Mouse (Mus musculus) gastrocnemius, postnatal 4 days (tissue): ENCODE data around the gene Efhc1. TPM values are rescaled to one million over a fixed set of nuclear protein-coding genes. Genes with fewer than 3 reads are reported as not detected.
A peak's percentile ranks its signal among the peaks of the same experiment; 100 is the strongest.
"Not testable (repeated sequence)": the region's sequence is repeated elsewhere in the genome, so short reads cannot be mapped to it uniquely, and the experiment has no call there.

Experiments used
- DNase-seq, 2 experiments: peaks; one replicate each; pipeline ENCODE4 v3.0.0; 2021 to 2022; ENCODE audit warnings: low spot score in 2 of 2, mixed read lengths in 2 of 2
- long read RNA-seq, 2 experiments: library from polyadenylated mRNA; stranded (forward); transcript quantifications; one replicate each; pipeline ENCODE4 v2.0.0; 2021
- total RNA-seq, 2 experiments: library from RNA; stranded (reverse); gene quantifications; 2 replicates each; pipeline ENCODE4 v1.2.3; 2021

Gene Efhc1
- total RNA-seq = 1 to 10 TPM; 2.9 to 5.0 TPM
- long read RNA-seq, experiment 1, transcript Efhc1-201 (11 exons, 2,146 nt) = major isoform, 5 of 5 reads
- long read RNA-seq, experiment 1, partial matches to known transcripts = 0 of 5 reads
- long read RNA-seq, experiment 1, other reads (novel, unspliced or antisense) = 0 of 5 reads
- long read RNA-seq, experiment 2, partial matches to known transcripts = 0 of 2 reads
- long read RNA-seq, experiment 2, other reads (novel, unspliced or antisense) = 0 of 2 reads

- peak; percentile 94 to 95 for DNase-seq
Observed at GRCm38 (mm10) chr1:20951300-20951763, at the start of gene Efhc1. Efhc1 (plus strand) TSS chr1:20951626.

GRCm38 (mm10) chr1:20905501-20906127 is 45.8 kb upstream of the Efhc1 start:
- DNase-seq = no peak

- no peak for DNase-seq
Observed at GRCm38 (mm10) chr1:20906128-20906515, 45.3 kb upstream of the Efhc1 start.

- DNase-seq = no peak
Observed at GRCm38 (mm10) chr1:20908541-20908940, 42.9 kb upstream of the Efhc1 start.

- no peak for DNase-seq
Observed at GRCm38 (mm10) chr1:20912115-20912514, 39.3 kb upstream of the Efhc1 start.

GRCm38 (mm10) chr1:20912527-20913171 is 38.8 kb upstream of the Efhc1 start:
- no peak for DNase-seq

GRCm38 (mm10) chr1:20914769-20915168 is 36.7 kb upstream of the Efhc1 start:
- DNase-seq = no peak

GRCm38 (mm10) chr1:20915608-20916007 is 35.8 kb upstream of the Efhc1 start:
- no peak for DNase-seq

- no peak for DNase-seq
Observed at GRCm38 (mm10) chr1:20917496-20918050, 33.9 kb upstream of the Efhc1 start.

- no peak for DNase-seq
Observed at GRCm38 (mm10) chr1:20919728-20920127, 31.7 kb upstream of the Efhc1 start.

- no peak for DNase-seq
Observed at GRCm38 (mm10) chr1:20921081-20921528, 30.3 kb upstream of the Efhc1 start.

- DNase-seq = no peak
Observed at GRCm38 (mm10) chr1:20922612-20923399, 28.6 kb upstream of the Efhc1 start.

GRCm38 (mm10) chr1:20925324-20925723 is 26.1 kb upstream of the Efhc1 start:
- not testable (repeated sequence) for DNase-seq

GRCm38 (mm10) chr1:20925926-20926325 is 25.5 kb upstream of the Efhc1 start:
- DNase-seq = no peak

GRCm38 (mm10) chr1:20926376-20926775 is 25.1 kb upstream of the Efhc1 start:
- DNase-seq = no peak

- no peak for DNase-seq
Observed at GRCm38 (mm10) chr1:20928487-20928886, 22.9 kb upstream of the Efhc1 start.

GRCm38 (mm10) chr1:20933457-20933856 is 18.0 kb upstream of the Efhc1 start:
- peak in 1 of 2 experiments; percentile 58 for DNase-seq

GRCm38 (mm10) chr1:20935106-20935505 is 16.3 kb upstream of the Efhc1 start:
- no peak for DNase-seq

GRCm38 (mm10) chr1:20939046-20939445 is 12.4 kb upstream of the Efhc1 start:
- peak in 1 of 2 experiments; percentile 49 for DNase-seq

GRCm38 (mm10) chr1:20940151-20940550 is 11.3 kb upstream of the Efhc1 start:
- DNase-seq = peak in 1 of 2 experiments; percentile 28

GRCm38 (mm10) chr1:20941322-20941721 is 10.1 kb upstream of the Efhc1 start:
- DNase-seq = no peak
